Mouse (Mus musculus) gastrocnemius, postnatal 10 days (tissue): ENCODE results near the gene Olfr1110. TPM values are rescaled to one million over a fixed set of nuclear protein-coding genes. Genes with fewer than 3 reads are reported as not detected.
"Not testable (repeated sequence)": the region's sequence is repeated elsewhere in the genome, so short reads cannot be mapped to it uniquely, and the experiment has no call there.

ENCODE experiments used
- DNase-seq: peaks from one replicate; pipeline ENCODE4 v3.0.0; 2021; ENCODE audit warnings: mixed read lengths
- long read RNA-seq, 2 experiments: library from polyadenylated mRNA; stranded (forward); transcript quantifications; one replicate each; pipeline ENCODE4 v2.0.0; 2021
- total RNA-seq, 2 experiments: library from RNA; stranded (reverse); gene quantifications; 2 replicates each; pipeline ENCODE4 v1.2.3; 2021

The Olfr1110 gene
- total RNA-seq: not detected
- long read RNA-seq, experiment 1: 0 reads
- long read RNA-seq, experiment 2: 0 reads

GRCm38 (mm10) chr2:87140200-87140599, at the start of gene Olfr1110:
Gene Olfr1110, minus strand, starts transcription at chr2:87140300.
- DNase-seq: no peak

GRCm38 (mm10) chr2:87187498-87187897, 47.4 kb upstream of the Olfr1110 start, which contains the start of gene Olfr1112:
Gene Olfr1112, plus strand, starts transcription at chr2:87187798.
- no peak for DNase-seq

GRCm38 (mm10) chr2:87167731-87168130, 27.6 kb upstream of the Olfr1110 start:
- DNase-seq: not testable (repeated sequence)

DNA sequence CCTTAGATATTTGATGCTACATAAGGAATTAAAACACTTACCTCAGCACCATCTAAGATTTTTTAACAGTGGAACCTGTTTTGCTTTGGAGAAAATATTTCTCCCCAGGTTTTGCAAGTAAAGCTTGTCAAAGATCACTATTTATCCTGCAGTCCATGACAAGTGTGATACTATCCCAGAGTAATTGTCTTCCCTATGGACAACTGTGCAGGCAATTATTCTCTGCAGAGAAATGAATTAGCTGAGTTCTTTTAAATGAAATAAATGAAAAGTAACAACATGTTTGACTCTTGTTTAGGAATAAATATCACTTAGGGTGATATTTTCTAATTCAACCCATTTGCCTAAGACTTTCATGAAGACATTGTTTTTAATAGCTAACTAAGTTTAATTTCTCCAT, 12.4 kb upstream of the Olfr1110 start, which contains the start of gene Olfr1111:
Gene Olfr1111, minus strand, starts transcription at position 101 of the 400 bp plus-strand sequence.
- DNase-seq: no peak

DNA sequence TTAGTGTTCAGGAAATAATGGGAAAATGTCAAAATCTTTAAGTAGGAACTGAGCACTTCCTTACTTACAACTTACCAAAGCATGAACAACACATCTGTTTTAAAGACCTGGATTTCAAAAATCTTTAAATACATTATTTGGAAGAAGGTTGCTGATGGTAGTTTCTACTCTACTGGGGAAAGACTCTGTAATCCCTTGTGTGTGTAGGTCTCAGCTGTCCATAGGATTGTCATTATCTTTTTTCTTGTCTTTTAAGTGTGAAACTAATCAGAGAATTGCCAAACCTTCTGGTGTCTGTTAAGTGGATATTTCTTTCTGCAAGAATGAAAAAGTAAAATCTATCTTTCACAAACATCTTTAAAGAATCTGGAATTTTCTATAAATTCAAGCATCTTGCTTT, 25.6 kb downstream of the Olfr1110 start, which contains the start of gene Olfr259:
Gene Olfr259, minus strand, starts transcription at position 101 of the 400 bp plus-strand sequence.
- DNase-seq: no peak

- DNase-seq: no peak
These were observed 44.2 kb downstream of the Olfr1110 start, which contains the start of gene Olfr1109 for GRCm38 (mm10) chr2:87095908-87096307. Gene Olfr1109, minus strand, starts transcription at chr2:87096008.

Other genes starting within 250 kb of the Olfr1110 start
- not detected for gene Olfr1097, start 248.1 kb downstream of the Olfr1110 start, total RNA-seq
- not detected for gene Olfr1098, start 215.8 kb downstream of the Olfr1110 start, total RNA-seq
- not detected for gene Olfr1099, start 179.6 kb downstream of the Olfr1110 start, total RNA-seq
- not detected for gene Olfr1100, start 160.3 kb downstream of the Olfr1110 start, total RNA-seq
- not detected for gene Olfr1101, start 149.1 kb downstream of the Olfr1110 start, total RNA-seq
- not detected for gene Olfr1102, start 141.9 kb downstream of the Olfr1110 start, total RNA-seq
- gene Olfr1104, start 113.2 kb downstream of the Olfr1110 start, total RNA-seq: not detected
- gene Olfr1105, start 103.8 kb downstream of the Olfr1110 start, total RNA-seq: not detected
- gene Olfr1106, start 88.0 kb downstream of the Olfr1110 start, total RNA-seq: not detected
- gene Olfr1107, start 64.5 kb downstream of the Olfr1110 start, total RNA-seq: not detected
- not detected for gene Olfr1109, start 44.3 kb downstream of the Olfr1110 start, total RNA-seq
- not detected for gene Olfr259, start 25.7 kb downstream of the Olfr1110 start, total RNA-seq
- not detected for gene Olfr1111, start 12.3 kb upstream of the Olfr1110 start, total RNA-seq
- not detected for gene Olfr1112, start 47.5 kb upstream of the Olfr1110 start, total RNA-seq
- not detected for gene Olfr1113, start 68.7 kb upstream of the Olfr1110 start, total RNA-seq
- gene Olfr1115, start 107.7 kb upstream of the Olfr1110 start, total RNA-seq: not detected
- gene Olfr1116, start 127.2 kb upstream of the Olfr1110 start, total RNA-seq: not detected
- gene Olfr1118, start 167.3 kb upstream of the Olfr1110 start, total RNA-seq: not detected
- gene Olfr1120, start 214.5 kb upstream of the Olfr1110 start, total RNA-seq: not detected
- not detected for gene Olfr1121, start 229.6 kb upstream of the Olfr1110 start, total RNA-seq
- gene Olfr1122, start 245.5 kb upstream of the Olfr1110 start, total RNA-seq: not detected